Mouse (Mus musculus): ENCODE measurements around the gene Krt9. TPM values are rescaled to one million over a fixed set of nuclear protein-coding genes. Genes with fewer than 3 reads are reported as not detected.
"Not testable (repeated sequence)": the region's sequence is repeated elsewhere in the genome, so short reads cannot be mapped to it uniquely, and the experiment has no call there.

Krt9 gene
- total RNA-seq (2021) = under 1 TPM; 0.52 to 0.56 TPM

DNA sequence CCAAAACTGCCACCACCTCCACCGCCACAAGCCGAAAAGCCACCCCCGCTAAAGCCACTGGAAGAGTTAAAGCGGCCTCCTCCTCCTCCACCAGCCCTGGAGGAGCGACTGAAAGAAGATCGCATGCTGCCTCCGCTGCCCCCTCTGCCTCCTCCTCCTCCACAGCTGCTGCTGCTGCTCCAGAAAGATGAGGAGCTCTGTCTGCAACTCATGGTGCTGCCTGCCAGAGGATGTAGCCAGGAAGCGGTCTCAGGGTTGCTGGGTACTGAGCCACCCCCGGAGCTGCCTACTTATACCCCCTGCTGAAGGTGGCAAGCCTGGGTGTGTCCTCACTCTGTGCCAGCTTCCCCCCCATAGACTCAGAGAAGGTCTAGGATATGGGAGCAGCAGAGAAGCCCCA, at the start of gene Krt9:
Krt9 (minus strand) TSS at position 255 of the 400 bp plus-strand sequence.
- DNase-seq = no peak
- intact Hi-C loops (cut with DNase I) = no loop called here

DNA sequence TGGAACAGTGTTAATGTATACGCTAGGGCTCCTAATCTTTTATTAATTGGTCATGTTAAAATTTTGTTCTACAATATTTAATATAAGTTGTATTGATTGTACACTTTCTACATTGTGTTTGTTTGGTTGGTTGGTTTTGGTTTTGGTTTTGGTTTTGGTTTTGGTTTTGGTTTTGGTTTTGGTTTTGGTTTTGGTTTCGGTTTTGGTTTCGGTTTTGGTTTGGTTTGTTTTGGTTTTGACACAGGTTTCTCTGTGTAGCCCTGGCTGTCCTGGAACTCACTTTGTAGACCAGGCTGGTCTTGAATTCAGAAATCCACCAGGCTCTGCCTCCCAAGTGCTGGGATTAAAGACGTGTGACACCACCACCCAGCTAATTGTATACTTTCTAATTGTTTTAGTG, 47.2 kb upstream of the Krt9 start:
- DNase-seq; intact Hi-C loops (cut with DNase I): not testable (repeated sequence)

DNA sequence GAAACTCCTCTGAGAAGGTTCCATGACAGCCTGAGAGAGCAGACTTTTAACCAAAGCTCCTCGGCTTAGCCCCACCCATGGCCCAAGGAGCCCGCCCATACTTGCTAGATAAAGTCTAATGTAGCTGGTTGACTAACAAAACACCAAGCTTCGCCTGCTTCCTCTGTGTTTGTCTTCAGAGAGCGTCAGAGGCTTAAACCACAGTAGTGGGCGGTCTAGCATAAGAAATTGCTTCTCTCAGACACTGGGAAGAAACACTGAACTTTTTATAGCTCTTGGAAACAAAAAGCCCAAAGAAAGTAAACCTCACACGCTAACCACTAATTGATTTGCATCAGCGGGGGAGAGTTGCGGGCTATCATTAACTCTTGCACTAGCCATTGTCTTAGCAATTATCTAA, 28.7 kb upstream of the Krt9 start:
- DNase-seq = no peak
- intact Hi-C loops (cut with DNase I) = no loop called here

DNA sequence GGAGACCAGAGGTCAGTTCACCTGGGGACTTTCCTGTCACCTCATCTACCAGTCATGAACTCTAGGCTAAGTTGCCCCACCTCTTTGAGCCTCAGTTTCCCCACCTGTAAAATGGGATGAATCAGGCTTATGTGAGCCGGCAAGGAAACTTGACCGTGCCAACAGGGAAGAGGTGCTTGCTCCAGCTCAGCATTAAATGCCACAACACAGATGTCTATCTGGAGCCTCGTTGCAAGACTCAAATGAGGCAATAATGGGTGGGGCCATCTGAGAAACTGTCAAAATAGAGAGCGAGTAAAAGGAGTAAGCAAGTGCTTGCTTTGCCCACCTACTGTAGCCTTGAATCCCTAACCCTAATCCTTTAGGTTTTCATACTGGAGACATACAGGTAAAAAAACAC, 26.3 kb upstream of the Krt9 start:
- intact Hi-C loops (cut with DNase I) = no loop called here
- DNase-seq = no peak

DNA sequence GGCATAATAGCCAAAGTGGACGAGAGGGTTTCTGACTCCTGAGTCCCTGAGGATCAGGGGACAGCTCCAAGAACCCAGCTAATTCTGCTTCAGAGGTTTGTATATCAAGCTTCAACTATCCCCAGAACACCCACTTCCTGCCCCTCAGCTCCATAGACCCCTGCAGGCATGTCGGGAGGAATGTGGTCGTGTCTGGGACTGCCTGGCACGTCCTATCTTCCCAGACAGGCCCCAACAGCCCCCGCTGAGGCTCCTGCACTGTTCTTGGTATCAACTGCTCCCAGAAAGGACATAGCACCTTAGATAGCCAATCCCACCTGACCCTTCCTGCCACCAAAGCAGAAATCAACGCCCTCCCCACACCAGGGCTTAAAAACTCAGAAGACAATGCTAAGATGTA, 15.5 kb upstream of the Krt9 start:
- intact Hi-C loops (cut with DNase I) = no loop called here
- DNase-seq = no peak

DNA sequence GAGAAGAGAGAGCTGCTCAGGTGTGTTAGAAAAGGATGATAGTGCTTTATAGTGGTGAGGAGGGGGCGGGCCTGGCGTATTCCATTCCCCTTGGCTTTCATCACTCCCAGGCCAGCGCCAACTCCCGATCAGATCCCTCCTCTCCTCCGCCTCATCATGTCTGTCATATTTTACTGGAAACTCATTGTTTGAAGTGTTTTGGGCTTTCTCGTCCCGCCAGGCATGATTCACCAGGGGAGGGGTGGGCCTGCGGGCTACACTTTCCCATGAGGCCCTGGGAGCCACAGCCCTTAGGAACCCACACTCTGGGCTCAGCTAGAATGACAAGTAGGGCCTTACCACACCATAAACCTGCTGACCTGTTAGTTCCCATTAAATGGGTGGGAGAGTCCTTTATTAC, 14.5 kb upstream of the Krt9 start, which contains the start of gene Krt14:
Krt14 (minus strand) TSS at position 51 of the 400 bp plus-strand sequence.
- intact Hi-C loops (cut with DNase I) = no loop called here
- DNase-seq = no peak

DNA sequence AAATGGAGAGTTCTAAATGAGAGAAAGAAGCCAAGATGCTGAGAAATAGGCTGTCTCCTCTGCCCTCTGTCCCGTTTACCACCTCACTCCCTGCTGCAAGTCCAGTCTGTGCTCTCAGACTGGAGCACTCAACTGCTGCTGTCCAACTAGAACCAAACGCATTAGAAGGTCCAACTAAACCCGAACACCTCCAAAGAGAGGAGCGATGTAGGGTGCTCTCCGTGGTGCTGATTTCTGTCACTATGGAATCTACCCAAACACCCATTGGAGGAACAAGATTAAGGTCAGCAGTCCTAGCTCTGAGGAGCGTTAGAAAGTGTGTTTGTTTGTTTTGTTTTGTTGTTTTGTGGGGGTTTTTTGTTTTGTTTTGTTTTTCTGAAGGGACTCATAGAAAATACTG, 10.4 kb upstream of the Krt9 start:
- DNase-seq = no peak
- intact Hi-C loops (cut with DNase I) = no loop called here

DNA sequence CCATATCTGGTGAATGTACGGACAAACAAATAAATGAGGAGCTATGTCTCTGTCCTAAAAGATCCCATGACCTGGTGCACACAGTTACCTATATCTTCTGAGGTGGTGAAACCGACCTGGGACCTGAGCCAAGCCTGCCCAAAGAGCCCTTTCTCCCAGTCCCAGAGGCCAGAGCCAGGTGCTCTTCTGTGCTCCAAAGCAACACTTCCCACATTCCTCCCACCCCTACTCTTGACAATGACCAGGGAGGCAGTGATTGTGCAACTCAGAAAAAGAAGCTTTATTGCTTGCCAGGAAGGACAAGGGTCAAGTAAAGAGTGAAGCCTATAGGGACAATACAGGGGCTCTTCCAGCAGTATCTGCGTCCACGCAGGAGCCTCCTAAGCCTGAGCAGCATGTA, 9.9 kb upstream of the Krt9 start:
- no peak for DNase-seq
- intact Hi-C loops (cut with DNase I) = no loop called here

DNA sequence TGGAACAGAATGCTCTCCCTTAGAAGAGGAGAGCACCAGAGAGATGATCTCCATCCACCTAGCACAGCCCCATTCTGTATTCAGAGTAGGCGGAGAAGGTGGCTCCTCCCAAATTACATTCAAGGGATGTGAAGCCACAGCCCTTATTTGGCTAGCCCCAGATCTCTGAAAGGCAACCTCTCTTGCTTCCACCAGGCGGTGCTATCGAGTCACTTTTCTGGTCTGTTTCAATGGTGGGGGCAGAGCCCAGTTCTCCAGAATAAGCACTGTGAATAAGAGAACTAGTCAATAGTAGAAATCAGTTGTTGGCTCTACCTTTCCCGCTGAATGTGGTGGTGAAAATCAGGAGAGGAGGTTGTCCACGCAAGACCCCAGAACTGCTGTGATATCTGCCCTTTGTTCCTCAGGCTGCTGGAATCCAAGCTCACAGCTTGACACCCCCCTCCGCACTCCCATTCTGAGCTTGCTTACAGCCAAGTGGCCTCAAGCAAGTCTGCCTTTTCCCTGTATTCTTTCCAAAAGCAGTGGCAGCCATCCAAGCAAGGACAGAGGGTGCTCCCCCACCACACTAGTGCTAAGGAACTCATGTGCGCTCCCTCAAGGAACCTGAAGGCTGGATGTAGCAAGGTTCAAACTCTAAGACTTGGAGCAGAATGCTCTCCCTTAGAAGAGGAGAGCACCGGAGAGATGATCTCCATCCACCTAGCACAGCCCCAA, 7.2 kb upstream of the Krt9 start:
- intact Hi-C loops (cut with DNase I) = no loop called here
- peak; percentile 57 for DNase-seq

DNA sequence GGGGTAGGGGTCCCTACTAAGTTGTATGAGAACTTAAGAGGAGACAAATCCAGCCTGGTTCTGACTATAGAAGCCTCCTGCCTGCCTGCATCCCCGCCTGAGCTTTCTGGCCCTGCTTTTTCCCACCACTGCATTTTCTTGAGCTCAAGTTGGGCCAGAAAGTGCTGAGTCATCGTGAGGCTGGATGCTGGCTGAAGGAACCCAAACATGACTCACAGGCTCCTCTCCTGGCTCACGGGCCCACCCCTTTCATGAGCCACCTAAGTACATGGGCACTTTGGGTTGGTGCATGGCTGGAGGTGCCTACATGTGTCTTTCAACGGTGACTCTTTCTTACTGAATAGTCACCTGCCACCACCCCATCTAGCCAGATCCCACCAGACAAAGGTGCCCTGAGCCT, 5.6 kb upstream of the Krt9 start:
- no peak for DNase-seq

DNA sequence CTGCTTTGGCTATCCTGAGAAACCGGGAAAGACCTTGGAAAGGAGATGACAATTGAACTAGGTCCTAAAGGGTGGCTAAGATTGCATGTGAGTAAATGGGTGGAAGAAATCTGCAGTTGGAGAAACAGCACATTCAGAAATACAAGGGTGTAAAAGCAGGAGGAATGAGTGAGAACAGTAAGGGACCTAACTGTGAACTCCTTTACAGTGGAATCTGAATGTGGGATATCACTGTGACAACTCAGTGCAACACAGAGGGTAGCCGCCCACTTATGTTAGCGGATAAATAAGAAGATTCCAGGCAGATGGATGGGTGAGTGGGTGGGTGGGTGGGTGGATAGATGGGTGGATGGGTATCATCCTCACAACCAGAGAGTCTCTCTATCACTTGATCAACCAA, 1.2 kb downstream of the Krt9 start:
- intact Hi-C loops (cut with DNase I) = no loop called here
- no peak for DNase-seq

More for the DNA sequence above, 5.6 kb upstream of the Krt9 start:
- intact Hi-C loops (cut with DNase I) = no loop called here

DNA sequence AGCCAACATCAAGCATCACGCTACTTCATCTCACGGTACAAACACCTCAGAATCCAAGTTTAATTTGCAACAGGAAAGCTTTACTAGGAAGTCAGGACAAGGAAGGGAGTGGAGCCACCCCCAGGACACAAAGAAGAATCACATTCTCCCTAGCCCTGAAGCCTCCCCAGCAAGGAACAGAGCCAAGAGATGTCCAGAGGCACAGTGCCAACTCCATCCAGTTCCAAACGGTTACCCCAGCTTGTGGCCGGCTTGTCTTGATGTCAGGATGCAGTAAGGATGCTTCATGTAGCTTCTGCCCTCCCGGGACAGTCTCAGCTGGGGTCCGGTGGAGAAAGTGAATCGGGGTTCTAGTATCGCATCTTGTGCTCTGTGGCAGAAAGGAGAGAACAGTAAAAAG, 6.3 kb downstream of the Krt9 start:
- DNase-seq = peak; percentile 39
- intact Hi-C loops (cut with DNase I) = no loop called here

DNA sequence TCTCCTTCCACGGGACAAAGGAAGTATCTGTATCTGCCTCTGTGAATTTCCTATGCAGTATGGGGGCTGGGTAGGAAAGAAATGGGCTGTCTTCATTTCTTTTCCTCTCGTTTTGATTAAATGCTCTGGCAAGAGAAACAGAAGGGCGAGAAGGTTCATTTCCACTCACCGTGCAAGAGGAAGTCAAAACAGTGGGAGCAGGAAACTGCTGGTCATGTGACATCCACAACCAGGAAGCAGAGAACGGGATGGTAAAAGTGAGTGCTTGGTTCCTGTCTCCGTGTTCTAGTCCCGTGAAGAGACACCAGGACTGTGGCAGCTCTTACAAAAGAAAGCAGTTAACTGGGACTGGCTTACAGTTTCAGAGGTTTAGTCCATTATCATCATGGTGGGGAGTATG, 11.3 kb downstream of the Krt9 start:
- intact Hi-C loops (cut with DNase I) = no loop called here

DNA sequence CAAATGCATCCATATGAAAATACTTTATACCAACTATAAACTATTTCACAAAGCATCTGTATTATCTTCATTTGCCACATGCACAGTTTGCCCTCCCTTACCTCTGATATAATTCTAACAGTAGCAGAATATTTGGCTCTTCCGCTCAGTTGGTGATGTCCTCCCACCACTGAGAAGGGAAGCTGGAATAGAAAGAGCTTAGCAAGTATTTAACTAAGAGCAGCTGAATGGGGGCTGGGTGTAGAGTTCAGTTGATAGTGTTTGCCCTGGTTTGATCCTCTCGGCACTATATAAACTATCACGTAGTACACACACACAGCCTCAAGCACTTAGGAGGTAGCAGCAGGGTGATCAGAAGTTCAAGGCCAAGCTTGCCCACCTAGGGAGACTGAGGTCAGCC, 13.8 kb downstream of the Krt9 start:
- DNase-seq = no peak
- intact Hi-C loops (cut with DNase I) = loop anchor here (10.0 kb wide), 1 partner anchor 96 kb away; no protein-coding TSS in a partner anchor

More for the DNA sequence above, 11.3 kb downstream of the Krt9 start:
- no peak for DNase-seq

DNA sequence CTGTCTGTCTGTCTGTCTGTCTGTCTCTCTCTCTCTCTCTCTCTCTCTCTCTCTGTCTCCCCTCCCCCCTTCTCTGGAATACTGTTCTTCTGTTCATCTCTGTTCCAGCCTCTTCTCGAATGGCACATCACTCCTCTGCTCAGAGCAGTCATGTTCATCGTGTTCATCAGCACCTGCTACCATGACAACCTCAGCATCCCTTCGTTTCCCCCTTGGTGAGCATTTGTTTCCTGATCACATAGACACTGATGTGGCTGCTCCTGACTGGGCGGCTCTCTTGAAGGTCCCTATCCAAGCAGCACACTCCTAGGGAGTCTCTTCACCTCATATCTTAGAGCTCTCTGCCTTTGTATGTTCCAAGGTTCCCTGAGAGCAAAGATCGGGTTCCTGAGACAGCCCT, 14.7 kb downstream of the Krt9 start:
- intact Hi-C loops (cut with DNase I) = loop anchor here (10.0 kb wide), 1 partner anchor 96 kb away; no protein-coding TSS in a partner anchor

DNA sequence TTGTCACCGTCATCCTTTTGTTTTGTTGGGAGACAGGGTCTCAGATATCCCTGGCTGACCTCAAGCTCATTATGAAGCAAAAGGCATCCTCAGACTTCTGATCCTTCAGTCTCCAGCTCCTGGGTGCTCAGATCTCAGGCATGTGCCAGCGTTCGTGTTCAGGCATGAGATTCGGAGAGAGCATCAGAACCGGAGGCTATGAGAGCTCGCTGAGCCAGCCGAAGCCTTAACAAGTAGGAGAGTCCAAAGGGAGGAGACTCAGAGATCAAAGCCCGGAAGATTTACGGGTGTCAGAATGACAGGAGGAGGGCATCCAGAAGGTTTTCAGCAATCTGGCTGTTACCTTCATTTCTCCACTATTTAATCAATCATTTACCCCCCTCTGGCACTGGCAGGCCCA, 16.3 kb downstream of the Krt9 start:
- intact Hi-C loops (cut with DNase I) = loop anchor here (10.0 kb wide), 1 partner anchor 98 kb away; no protein-coding TSS in a partner anchor
- DNase-seq = no peak

More for the DNA sequence above, 14.7 kb downstream of the Krt9 start:
- DNase-seq = no peak

DNA sequence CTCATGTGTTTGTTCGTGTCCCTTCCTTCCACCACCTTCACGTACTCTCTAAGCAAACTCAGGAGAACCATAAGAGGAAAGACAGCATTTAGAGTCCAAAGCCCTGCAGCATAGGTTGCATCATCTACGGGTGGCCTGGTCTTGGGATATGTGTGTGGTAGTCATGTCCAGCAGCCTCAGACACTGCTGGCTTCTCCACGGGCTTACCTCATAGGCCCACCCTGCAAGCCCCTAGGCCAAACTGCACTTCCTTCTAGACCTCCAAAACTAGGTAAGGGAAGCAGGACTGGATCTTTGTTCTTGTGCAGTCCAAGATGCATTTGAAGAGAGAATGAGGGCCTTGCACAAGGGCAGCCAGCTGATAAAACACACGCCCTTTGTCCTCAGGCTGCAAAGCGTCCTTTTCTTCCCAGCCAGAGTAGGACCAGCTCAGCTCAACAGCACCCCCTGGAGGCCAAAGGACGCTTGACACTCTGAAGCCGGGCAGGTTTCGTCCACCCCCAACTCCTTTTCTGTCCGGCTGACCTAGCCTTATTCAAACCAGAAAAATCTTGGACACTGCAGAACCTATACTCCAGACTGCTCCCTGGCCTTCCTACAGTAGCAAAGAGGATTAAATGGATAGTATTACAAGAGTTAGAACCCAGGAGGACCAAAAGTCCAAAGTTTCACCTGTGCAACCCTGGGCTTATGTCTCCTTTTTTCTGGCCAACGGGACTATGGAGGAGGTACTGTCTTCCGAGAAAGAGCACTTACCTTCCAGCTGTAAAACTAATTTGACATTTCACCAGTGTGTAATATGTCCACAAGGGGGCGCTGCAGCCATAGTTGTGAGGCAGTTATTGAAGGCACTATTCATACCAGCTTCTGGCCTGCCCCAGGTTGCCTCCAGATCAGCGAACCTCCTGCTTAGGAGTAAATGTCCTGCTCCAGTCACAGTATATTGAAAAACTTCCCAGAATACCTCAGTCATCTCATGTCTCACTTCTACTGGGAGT, 24.0 kb downstream of the Krt9 start:
- DNase-seq = peak; percentile 76
- intact Hi-C loops (cut with DNase I) = loop anchor here (2.0 kb wide), 1 partner anchor 704 kb away; no protein-coding TSS in a partner anchor

DNA sequence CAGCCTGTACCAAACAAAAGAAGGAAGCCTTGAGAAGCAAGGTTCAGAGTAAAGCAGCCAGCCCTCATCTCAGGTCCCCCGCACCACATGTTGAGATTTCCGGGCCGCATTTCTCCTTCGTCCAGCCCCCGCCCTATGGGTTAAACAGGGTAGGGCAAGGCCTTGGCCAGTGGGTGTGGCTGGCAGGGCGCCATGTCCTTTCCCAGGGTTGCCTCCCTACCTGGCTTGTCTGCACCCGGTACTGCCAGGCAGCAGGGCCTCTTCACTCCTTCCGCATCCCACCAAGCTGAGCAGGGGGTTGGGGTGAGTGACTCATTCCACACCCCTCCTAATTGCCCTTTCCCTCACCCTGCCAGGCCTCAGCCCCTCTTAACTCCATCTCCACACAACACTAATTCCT, 25.0 kb downstream of the Krt9 start:
- intact Hi-C loops (cut with DNase I) = loop anchor here (2.0 kb wide), 1 partner anchor 703 kb away; no protein-coding TSS in a partner anchor
- DNase-seq = no peak

DNA sequence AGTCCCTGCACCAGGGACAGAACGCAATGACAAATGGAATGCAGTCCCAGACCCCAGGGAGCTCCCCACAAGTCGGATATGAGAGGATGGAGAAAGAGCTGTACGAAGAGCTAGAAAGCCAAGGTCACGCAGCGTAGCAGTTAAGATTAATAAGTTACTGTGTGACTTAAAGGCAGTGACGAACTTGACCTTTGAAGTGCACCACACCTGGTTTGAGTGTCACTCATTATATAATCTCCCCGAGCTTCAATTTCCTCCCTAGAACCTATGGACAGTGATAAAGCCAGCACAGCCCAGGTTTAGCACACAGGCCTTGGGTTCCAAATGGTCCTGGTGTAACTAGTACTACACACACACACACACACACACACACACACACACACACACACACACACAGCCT, 28.7 kb downstream of the Krt9 start:
- intact Hi-C loops (cut with DNase I) = no loop called here
- no peak for DNase-seq

DNA sequence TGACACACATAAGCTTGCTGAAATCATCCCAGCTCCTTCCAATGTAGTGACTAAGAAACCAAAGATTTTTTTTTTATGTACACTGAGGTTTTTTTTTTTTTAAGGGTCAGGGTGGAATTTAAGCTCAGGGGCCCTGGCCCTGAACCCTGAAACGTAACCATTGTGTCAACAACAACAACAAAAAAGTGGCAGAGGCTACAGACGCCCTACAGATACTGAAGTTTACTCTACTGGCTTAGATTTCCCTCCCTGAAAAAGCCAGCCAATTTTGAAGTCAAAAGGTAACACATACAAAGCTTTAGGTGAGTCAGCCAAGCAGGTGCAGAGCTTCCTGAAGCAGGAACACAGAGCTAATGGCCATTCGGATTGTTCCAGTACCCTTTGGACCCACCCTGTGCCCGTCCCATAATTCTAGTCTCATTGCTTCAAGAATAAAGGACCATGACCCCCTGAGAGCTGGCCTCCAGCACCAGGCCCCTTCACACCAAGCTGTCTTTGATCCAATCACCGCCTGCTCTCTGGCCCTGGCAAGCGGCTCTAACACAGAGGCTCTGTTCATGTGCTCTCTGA, 35.1 kb downstream of the Krt9 start:
- DNase-seq = no peak
- intact Hi-C loops (cut with DNase I) = no loop called here

DNA sequence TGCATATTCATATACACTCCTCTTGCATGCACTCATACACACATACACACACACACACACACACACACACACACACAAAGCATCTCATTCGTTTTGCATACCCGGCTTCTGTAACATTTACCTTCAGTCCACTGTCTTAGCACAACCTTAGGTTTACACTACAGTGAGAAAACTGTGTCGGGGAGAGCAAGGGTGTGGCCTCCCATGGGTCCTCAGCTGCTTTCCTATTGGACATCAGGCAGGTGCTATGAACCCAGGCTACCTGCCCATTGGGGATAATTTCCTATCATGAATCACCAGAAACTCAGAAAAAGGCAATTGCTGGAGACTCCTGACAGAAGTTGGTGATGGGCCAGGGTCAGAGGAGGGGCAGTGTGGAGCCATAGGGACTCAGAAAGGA, 35.7 kb downstream of the Krt9 start:
- no peak for DNase-seq
- intact Hi-C loops (cut with DNase I) = no loop called here

Data from left cerebral cortex, postnatal 4 days (tissue).